Mouse (Mus musculus) lung, adult 2 months (tissue): Measurements from ENCODE around the gene Utp18.

Experiments
- CTCF ChIP-seq: fragments of 200-500 bp; IDR thresholded peaks from 2 replicates; pipeline ENCODE4 v1.5.1; 2011; ENCODE audit warnings: mild to moderate bottlenecking, low read length, control low read depth; ENCODE audit not compliant: insufficient read depth
- POLR2A ChIP-seq: fragments of 200-500 bp; IDR thresholded peaks from 2 replicates; pipeline ENCODE4 v1.6.1; 2011; ENCODE audit warnings: low read depth, mild to moderate bottlenecking, control low read depth, low read length, borderline replicate concordance; ENCODE audit errors: extremely low read depth

- no peak for TF ChIP-seq CTCF
- TF ChIP-seq POLR2A, result no peak
Measured at GRCm38 (mm10) chr11:93812955-93813354, 72.6 kb downstream of the Utp18 start.
